Mouse (Mus musculus): ENCODE data around the gene Rtn3.
"Not testable (repeated sequence)": the region's sequence is repeated elsewhere in the genome, so short reads cannot be mapped to it uniquely, and the experiment has no call there.

Rtn3 gene

DNA sequence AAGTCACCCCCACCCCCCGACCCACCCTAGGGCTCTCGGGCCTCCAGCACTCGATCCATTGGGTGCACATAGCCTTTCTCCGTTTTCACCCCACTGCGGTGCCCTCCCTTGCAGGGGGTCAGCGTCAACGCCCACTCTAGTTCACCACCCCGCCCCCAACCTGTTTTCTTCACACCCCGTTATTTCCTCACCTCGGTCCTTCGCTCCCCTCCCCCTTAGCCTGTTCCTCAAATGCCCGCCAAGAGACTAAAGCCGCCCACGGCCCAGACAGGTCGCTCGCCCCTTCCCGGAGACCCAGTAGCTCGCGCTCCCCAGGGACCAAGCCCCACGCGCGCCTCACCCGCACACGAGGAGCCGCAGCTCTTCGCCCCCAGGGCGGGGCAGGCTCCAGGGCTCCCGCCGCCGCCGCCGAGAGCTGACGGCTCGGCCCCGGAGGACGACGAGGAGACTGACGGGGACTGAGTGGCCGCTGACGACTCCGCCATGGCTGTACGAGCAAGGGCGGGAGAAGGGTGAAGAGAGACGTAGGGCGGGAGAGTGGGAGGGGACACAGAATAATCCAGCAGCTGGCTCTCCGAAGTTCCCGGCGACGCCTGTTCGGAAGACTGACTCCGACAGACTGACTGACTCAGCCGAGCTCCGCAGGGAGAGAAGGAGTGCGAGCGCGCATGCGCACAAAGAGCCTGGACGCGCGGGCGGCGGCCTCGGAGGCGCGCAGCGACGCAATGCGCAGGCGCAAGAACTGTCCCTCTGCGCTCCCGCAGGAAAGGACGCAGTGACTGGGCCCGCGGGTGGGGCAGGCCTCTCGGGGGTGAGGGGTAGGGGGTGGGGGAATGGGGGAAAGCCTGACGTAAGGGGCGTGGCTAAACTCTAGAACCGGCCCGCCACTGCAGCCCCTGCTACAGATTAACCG, at the start of gene Rtn3:
Gene Rtn3 (minus strand): TSS at position 683 of the 913 bp plus-strand sequence.
- peak; percentile 99 for DNase-seq

GRCm38 (mm10) chr19:7531906-7532305, 48.8 kb upstream of the Rtn3 start:
- DNase-seq, result no peak

DNA sequence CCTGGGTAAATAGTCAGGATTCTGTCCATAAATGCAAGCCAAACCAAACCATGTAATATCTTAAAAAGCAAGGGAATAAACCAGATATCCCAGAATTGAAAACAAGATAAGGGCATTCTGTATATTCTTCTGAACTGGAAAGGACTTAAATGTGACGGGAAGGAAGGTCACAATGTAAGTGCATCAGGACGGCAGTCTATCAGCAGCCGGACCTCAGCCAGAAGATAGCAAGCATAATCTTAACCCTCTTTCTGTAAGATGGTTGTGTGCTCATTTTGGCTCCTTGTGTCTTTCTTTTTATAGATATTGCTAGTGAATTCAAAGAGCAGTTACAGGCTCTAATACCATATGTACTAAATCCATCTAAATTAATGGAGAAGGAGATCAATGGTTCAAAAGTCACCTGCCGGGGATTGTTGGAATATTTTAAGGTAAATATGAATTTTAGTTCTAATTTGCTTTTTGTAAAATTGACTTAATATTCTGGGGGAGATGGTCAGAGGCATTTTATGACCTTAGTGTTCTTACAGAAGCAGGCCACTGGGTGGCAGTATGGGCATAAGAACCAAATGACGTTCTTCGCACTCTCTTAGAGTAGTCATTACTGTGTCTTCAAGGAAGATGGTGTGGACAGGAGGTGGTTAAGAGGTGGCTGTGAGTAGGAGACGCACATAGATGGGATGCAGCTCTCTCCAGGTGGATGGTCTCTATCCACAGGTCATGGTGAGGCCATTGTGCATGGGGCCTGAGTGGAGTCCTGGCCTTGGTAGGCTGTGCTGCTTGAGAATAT, 45.8 kb upstream of the Rtn3 start:
- peak; percentile 67 for DNase-seq

DNA sequence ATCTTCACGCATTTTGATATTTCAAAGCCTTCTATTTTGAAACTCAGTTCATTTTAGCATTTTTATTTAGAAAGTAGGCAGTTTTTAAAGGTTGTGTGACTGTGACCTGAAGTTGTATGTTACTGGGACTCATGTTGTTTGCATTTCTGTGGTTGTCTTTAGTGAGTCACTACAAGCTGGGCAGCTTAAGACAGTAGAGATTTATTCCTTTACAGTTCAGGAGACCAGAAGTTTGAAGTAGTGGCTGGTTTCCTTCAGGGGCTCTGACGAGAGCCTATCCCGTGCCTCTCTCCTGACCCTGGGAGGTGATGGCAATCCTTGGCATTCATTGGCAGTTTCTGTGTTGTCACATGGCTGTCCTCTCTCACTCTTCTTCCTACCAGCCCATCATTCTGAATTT, 41.8 kb upstream of the Rtn3 start:
- no peak for DNase-seq

DNA sequence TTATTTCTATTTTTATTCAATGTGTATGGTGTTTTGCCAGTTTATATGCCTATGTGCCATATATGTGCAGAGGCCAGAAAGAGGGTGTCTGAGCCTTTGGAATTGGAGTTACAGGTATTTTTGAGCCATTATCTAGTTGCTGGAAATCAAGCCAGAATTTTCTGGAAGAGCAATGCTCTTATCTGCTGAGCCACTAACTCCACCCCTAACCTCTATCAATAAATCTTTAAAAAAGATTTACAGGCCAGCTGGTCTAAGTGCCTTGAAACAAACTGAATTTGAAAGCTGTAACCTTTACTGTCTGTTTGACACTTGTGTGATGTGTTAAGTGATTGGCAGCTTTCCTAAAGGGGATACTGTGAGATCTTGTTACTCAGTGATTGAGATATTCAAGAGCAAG, 40.7 kb upstream of the Rtn3 start:
- DNase-seq, result no peak

- peak; percentile 15 for DNase-seq
Measured at GRCm38 (mm10) chr19:7523292-7523691, 40.2 kb upstream of the Rtn3 start.

GRCm38 (mm10) chr19:7522856-7523255, 39.8 kb upstream of the Rtn3 start:
- DNase-seq, result no peak

DNA sequence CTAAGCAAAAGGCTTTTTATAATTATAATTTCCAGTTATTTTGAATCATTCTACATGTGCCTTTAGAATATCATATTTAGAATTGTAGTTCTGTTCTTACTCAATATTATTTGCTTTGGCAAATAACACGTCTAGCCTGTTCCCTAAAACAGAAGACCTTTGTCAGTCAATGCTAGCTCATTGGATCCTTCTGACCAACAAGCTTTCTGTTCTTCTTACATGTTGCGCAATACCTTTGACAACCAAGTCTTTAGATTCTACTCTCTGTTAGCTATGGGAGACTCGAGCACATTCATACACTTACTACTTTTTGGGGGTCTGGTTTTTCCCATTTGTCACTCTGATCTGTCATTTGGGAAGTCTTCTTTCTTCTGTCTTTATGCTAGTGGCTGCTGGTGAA, 38.5 kb upstream of the Rtn3 start:
- DNase-seq, result no peak

- no peak for DNase-seq
Measured at GRCm38 (mm10) chr19:7516437-7516836, 33.4 kb upstream of the Rtn3 start.

DNA sequence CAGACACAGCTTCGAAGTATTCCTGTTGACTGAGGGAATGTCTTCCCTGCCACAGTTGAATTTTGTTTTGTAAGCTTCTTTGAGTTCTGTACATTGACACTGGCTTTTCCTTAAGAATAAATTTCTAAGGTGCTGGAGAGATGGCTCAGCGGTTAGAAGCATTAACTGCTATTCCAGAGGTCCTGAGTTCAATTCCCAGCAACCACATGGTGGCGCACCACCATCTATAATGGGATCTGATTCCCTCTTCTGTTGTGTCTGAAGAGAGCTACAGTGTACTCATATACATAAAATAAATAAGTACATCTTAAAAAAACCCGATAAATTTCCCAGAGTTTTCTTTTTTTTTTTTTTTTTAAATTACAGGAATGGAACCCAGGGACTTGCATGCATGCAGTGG, 24.9 kb upstream of the Rtn3 start:
- no peak for DNase-seq

DNA sequence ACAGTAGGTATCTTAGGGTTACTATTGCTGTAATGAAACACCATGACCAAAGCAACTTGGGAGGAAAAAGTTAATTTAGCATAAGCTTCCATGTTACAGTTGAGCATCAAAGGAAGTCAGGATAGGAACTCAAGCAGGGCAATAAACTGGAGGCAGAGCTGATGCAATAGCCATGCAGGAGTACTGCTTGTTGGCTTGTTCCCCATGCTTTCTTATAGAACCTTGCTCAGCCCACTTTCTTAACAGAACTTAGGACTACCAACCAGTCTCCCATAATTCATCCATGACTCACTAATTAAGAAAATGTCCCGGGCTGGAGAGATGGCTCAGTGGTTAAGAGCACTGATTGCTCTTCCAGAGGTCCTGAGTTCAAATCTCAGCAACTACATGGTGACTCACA, 23.2 kb upstream of the Rtn3 start:
- DNase-seq, result no peak

- no peak for DNase-seq
Measured at GRCm38 (mm10) chr19:7502432-7502831, 19.4 kb upstream of the Rtn3 start.

GRCm38 (mm10) chr19:7500701-7501100, 17.6 kb upstream of the Rtn3 start:
- DNase-seq, result no peak

- no peak for DNase-seq
Measured at GRCm38 (mm10) chr19:7498816-7499215, 15.7 kb upstream of the Rtn3 start.

DNA sequence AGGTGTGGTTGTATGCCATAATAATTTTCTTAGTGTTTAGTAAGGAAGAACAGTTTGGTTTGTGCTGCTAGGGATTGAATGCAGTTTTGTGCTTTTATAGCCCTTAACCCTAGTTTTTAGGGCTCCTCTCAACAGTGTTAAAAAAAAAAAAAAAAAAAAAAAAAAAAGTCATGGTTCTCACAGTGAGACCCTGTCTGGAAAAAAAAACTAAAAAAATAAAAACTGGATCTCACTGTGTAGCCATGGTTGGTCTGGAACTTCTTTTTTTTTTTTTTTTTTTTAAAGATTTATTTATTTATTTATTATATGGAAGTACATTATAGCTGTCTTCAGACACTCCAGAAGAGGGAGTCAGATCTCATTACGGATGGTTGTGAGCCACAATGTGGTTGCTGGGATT, 13.0 kb upstream of the Rtn3 start:
- not testable (repeated sequence) for DNase-seq

DNA sequence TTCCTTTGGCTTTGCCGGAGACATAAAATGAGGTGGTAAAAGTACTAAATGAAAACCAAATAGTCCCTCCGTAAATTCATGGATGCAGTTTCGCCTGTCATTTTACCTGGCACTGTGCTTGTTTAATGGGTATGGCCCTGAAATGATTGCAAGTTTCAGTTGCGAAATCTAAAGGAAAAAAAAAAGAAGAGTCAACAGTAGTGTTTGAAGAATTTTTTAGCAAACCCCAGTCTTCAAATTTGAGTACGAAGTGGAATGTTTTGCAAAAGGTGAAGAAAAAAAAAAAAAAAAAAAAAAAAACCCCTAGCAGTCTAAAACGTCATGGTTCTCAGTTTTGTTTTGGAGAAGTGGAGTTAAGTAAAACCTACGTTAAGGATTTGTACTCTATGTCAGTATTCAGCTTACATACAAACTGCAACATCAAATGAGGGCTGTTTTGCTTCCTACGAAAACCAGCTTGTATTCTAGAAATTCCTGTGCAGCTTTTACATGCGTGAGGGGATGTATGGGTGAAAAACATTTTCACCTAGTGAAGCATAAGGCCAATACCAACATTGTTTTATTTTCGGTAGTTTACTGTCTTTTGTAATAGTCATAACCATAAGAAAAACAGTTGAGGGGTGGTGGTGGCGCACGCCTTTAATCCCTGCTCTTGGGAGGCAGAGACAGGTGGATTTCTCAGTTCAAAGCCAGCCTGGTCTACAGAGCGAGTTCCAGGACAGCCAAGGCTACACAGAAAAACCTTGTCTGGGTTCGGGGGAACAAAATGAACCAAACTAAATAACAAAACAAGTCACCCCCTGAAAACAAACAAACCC, 12.3 kb upstream of the Rtn3 start:
- no peak for DNase-seq

GRCm38 (mm10) chr19:7494187-7495015, 11.3 kb upstream of the Rtn3 start:
- peak; percentile 94 for DNase-seq

- DNase-seq, result no peak
Measured at GRCm38 (mm10) chr19:7493352-7494186, 10.5 kb upstream of the Rtn3 start, which contains the start of gene Atl3. Atl3 (plus strand) TSS chr19:7494040.

GRCm38 (mm10) chr19:7492682-7493081, 9.6 kb upstream of the Rtn3 start:
- DNase-seq, result no peak

DNA sequence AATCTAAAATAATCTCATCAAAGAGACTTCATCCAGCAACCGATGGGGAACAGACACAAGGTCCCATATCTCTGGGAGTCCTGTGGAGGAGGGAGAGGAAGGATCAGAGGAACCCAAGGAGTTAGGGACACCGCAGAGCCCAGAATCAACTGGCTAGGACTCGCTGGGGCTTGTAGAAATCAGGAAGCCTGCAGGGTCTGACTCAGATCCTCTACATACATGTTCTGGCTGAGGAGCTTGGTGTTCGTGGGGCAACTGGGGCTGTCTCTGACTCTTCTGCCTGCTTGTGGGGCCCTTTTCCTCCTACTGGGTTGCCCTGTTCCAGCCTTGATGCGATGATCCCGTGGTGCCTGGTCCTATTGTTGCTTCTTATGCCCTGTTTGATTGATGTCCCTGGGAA, 8.9 kb upstream of the Rtn3 start:
- no peak for DNase-seq

DNA sequence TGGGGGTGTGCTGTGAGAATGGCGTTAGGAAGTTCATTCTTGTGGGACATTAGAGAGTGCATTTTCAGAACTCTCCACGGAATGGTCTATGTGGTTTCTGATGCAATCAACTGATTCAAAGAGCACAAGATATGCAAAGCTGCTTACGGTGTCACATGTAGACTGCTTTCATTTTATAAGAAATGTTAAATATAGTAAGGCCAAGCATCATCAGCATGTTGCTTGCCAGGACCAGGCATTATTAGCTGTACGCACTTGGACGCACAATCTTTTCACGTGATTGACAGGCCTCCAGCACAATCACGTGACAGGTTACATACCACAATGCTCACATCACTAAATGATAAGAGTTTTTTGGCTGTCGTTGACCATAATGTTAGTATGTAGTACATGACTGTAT, 4.6 kb upstream of the Rtn3 start:
- DNase-seq, result no peak

Data from right cerebral cortex, postnatal 14 days (tissue).